Mouse (Mus musculus) liver, postnatal 0 days (tissue): ENCODE data around the gene Chn1.

ENCODE experiments used
- CTCF ChIP-seq: sonication (generic); IDR thresholded peaks from 2 replicates; pipeline ENCODE4 v1.5.1; 2016; ENCODE audit warnings: antibody characterized with exemption, low read depth
- EP300 ChIP-seq: IDR thresholded peaks from 2 replicates; pipeline ENCODE4 v1.6.1; 2016; ENCODE audit warnings: antibody characterized with exemption, low read depth, mild to moderate bottlenecking

GRCm38 (mm10) chr2:73600650-73601049 is 174.5 kb downstream of the Chn1 start:
- TF ChIP-seq EP300 (no peak), CTCF (no peak)
